Mouse (Mus musculus): ENCODE measurements around the gene Dnajc25. TPM values are rescaled to one million over a fixed set of nuclear protein-coding genes. Genes with fewer than 3 reads are reported as not detected.

Dnajc25 gene
- polyA plus RNA-seq, 1 experiment from 2014 or later: 16.9 TPM

- H3K36me3 ChIP-seq (ENCODE audit: control insufficient read depth, insufficient read depth, low read length): peaks cover under 1% of the 10 kb centered on the region; the same call in 1 of the 2 replicates
- no peak overlapping the region for H3K4me3 ChIP-seq (ENCODE audit: low read depth, low read length)
- no peak overlapping the region for H3K9ac ChIP-seq (replicated peaks; ENCODE audit: low read depth, low read length)
- 88% methylated on average over 8 of the region's 8 CpGs for WGBS
- H3K27me3 ChIP-seq (ENCODE audit: control insufficient read depth, insufficient read depth, low read length): no peaks in the 10 kb centered on the region
- peaks cover 3% of the 10 kb centered on the region; the same call in 1 of the 2 replicates for H3K4me1 ChIP-seq (ENCODE audit: control insufficient read depth, insufficient read depth, low read length)
- no peak for ATAC-seq (ENCODE audit: insufficient number of reproducible peaks, insufficient read depth, low FRiP score, low read depth)
- no peak overlapping the region for H3K27ac ChIP-seq (ENCODE audit: low read length)
- no peak overlapping the region for H3K4me2 ChIP-seq (replicated peaks; ENCODE audit: low read depth, low read length)
- H3K9me3 ChIP-seq (ENCODE audit: control insufficient read depth, low read depth, low read length): no peaks in the 10 kb centered on the region
Observed at GRCm38 (mm10) chr4:58982806-58983205, 12.1 kb upstream of the Dnajc25 start.

DNA sequence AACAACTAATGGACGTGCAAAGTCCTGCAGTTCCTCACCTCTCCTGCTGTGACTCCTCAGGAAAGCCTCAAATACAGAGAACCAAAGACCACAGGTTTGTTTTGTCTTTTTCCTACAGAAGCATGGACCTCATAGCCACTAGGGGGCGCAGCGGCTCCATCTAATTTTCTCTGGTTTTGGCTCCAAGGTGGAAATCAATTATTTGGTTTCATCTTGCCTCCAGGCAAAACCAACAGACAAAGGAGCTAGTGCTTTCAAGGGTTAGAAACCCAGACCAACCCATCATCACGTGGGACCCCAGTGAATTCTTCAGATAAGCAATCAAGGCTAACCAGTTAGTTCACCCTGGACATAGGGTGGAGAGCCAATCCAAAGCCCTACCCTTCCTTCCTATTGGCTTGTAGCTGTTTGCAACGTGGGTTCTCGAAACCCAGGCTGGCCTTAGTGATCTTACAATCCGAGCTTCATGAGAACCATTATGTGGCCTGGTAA, 9.7 kb upstream of the Dnajc25 start:
- WGBS: 20% methylated on average over 7 of the region's 7 CpGs
- no peak overlapping the region for H3K9ac ChIP-seq (replicated peaks; ENCODE audit: low read depth, low read length)
- peaks cover 3% of the 10 kb centered on the region; the same call in 1 of the 2 replicates for H3K4me1 ChIP-seq (ENCODE audit: control insufficient read depth, insufficient read depth, low read length)
- ATAC-seq (ENCODE audit: insufficient number of reproducible peaks, insufficient read depth, low FRiP score, low read depth): peak; percentile 66
- no peak overlapping the region for H3K27ac ChIP-seq (ENCODE audit: low read length)
- H3K9me3 ChIP-seq (ENCODE audit: control insufficient read depth, low read depth, low read length): no peaks in the 10 kb centered on the region
- H3K27me3 ChIP-seq (ENCODE audit: control insufficient read depth, insufficient read depth, low read length): no peaks in the 10 kb centered on the region
- H3K36me3 ChIP-seq (ENCODE audit: control insufficient read depth, insufficient read depth, low read length): no peaks in the 10 kb centered on the region
- H3K4me2 ChIP-seq (replicated peaks; ENCODE audit: low read depth, low read length): no peak overlapping the region
- H3K4me3 ChIP-seq (ENCODE audit: low read depth, low read length): no peak overlapping the region

DNA sequence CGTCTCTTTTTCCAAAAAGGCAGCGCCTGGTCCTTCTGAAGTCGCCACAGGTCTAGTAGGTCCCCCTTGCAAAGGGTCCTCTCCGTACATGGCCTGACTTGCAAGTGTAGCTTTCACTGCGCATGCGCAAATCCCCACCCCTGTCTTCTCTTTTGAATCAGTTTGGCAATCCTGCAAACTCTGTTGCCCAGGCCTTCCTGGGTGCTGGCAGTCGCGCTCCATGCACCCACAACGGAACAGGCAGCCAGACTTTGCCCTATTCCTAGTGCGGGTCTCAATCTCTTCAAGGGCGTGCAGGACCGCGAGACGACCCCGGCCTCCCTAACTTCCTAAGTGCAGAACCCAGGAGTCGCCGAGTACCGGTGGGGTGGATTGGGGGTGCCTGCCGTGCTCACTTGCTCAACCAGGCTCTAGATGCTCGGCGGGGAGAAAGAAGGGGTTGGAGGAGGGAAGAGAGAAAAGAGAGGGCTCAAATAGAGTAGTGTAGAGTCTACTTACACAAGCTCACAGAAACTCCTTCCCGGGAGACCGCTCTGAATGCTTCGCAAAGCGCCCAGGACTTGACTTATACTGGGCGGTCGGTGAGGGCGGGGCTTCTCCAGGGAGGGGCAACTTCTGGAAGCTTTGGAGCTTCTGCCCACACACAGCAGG, 8.2 kb upstream of the Dnajc25 start, which contains the start of gene Ptgr1:
Ptgr1 (minus strand) TSS at position 580 of the 651 bp plus-strand sequence.
- Histone ChIP-seq H3K4me3 (ENCODE audit: low read depth, low read length) (peak within 1 kb of the TSS; percentile 61), H3K27ac (ENCODE audit: low read length) (peak within 1 kb of the TSS; percentile 62; the same call in 1 of the 2 replicates), H3K4me2 (replicated peaks; ENCODE audit: low read depth, low read length) (peak within 1 kb of the TSS; percentile 67), H3K36me3 (ENCODE audit: control insufficient read depth, insufficient read depth, low read length) (no peaks in the 10 kb centered on the region), H3K27me3 (ENCODE audit: control insufficient read depth, insufficient read depth, low read length) (no peaks in the 10 kb centered on the region), H3K9ac (replicated peaks; ENCODE audit: low read depth, low read length) (peak within 1 kb of the TSS; percentile 54), H3K4me1 (ENCODE audit: control insufficient read depth, insufficient read depth, low read length) (peaks cover 3% of the 10 kb centered on the region; the same call in 1 of the 2 replicates), H3K9me3 (ENCODE audit: control insufficient read depth, low read depth, low read length) (no peaks in the 10 kb centered on the region)
- under 1% methylated on average over 28 of the region's 28 CpGs for WGBS
- peak; percentile 77 for ATAC-seq (ENCODE audit: insufficient number of reproducible peaks, insufficient read depth, low FRiP score, low read depth)

- H3K4me2 ChIP-seq (replicated peaks; ENCODE audit: low read depth, low read length): no peak overlapping the region
- H3K4me3 ChIP-seq (ENCODE audit: low read depth, low read length): no peak overlapping the region
- no peak overlapping the region for H3K27ac ChIP-seq (ENCODE audit: low read length)
- no peak for ATAC-seq (ENCODE audit: insufficient number of reproducible peaks, insufficient read depth, low FRiP score, low read depth)
- peaks cover 3% of the 10 kb centered on the region; the same call in 1 of the 2 replicates for H3K4me1 ChIP-seq (ENCODE audit: control insufficient read depth, insufficient read depth, low read length)
- 84% methylated on average over 7 of the region's 7 CpGs for WGBS
- H3K27me3 ChIP-seq (ENCODE audit: control insufficient read depth, insufficient read depth, low read length): no peaks in the 10 kb centered on the region
- H3K9ac ChIP-seq (replicated peaks; ENCODE audit: low read depth, low read length): no peak overlapping the region
- H3K36me3 ChIP-seq (ENCODE audit: control insufficient read depth, insufficient read depth, low read length): no peaks in the 10 kb centered on the region
- H3K9me3 ChIP-seq (ENCODE audit: control insufficient read depth, low read depth, low read length): no peaks in the 10 kb centered on the region
Observed at GRCm38 (mm10) chr4:58989303-58989898, 5.5 kb upstream of the Dnajc25 start.

- Histone ChIP-seq H3K4me1 (ENCODE audit: control insufficient read depth, insufficient read depth, low read length) (peaks cover 3% of the 10 kb centered on the region; the same call in 1 of the 2 replicates), H3K9ac (replicated peaks; ENCODE audit: low read depth, low read length) (no peak overlapping the region), H3K4me2 (replicated peaks; ENCODE audit: low read depth, low read length) (no peak overlapping the region), H3K27me3 (ENCODE audit: control insufficient read depth, insufficient read depth, low read length) (no peaks in the 10 kb centered on the region), H3K27ac (ENCODE audit: low read length) (no peak overlapping the region), H3K36me3 (ENCODE audit: control insufficient read depth, insufficient read depth, low read length) (no peaks in the 10 kb centered on the region), H3K4me3 (ENCODE audit: low read depth, low read length) (no peak overlapping the region), H3K9me3 (ENCODE audit: control insufficient read depth, low read depth, low read length) (no peaks in the 10 kb centered on the region)
- 88% methylated on average over 17 of the region's 17 CpGs for WGBS
- no peak for ATAC-seq (ENCODE audit: insufficient number of reproducible peaks, insufficient read depth, low FRiP score, low read depth)
Observed at GRCm38 (mm10) chr4:58990609-58991434, 4.0 kb upstream of the Dnajc25 start.

DNA sequence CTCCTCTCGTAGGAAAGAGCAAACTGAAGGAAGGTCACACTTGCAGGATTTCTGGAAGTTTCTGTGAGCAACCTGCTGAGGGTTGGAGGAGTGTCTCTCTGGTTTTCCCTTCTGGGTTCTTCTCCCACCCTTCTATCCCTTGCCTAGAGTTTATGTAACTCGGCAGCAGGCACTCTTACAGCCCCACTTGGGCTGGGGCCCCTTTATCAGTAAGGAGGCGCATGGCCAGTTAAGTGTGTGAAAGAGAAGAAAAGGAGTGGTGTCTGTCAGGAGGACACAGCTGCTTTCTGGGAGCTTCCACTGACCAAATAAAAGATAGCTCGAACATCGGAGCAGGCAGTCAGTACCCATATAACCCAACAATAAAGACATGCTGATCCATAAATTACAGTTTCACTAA, 2.7 kb upstream of the Dnajc25 start:
- H3K4me3 ChIP-seq (ENCODE audit: low read depth, low read length): no peak overlapping the region
- no peaks in the 10 kb centered on the region for H3K9me3 ChIP-seq (ENCODE audit: control insufficient read depth, low read depth, low read length)
- no peak overlapping the region for H3K27ac ChIP-seq (ENCODE audit: low read length)
- H3K9ac ChIP-seq (replicated peaks; ENCODE audit: low read depth, low read length): no peak overlapping the region
- no peak overlapping the region for H3K4me2 ChIP-seq (replicated peaks; ENCODE audit: low read depth, low read length)
- H3K36me3 ChIP-seq (ENCODE audit: control insufficient read depth, insufficient read depth, low read length): no peaks in the 10 kb centered on the region
- WGBS: 71% methylated on average over 5 of the region's 5 CpGs
- no peak for ATAC-seq (ENCODE audit: insufficient number of reproducible peaks, insufficient read depth, low FRiP score, low read depth)
- no peaks in the 10 kb centered on the region for H3K27me3 ChIP-seq (ENCODE audit: control insufficient read depth, insufficient read depth, low read length)
- no peaks in the 10 kb centered on the region for H3K4me1 ChIP-seq (ENCODE audit: control insufficient read depth, insufficient read depth, low read length)

DNA sequence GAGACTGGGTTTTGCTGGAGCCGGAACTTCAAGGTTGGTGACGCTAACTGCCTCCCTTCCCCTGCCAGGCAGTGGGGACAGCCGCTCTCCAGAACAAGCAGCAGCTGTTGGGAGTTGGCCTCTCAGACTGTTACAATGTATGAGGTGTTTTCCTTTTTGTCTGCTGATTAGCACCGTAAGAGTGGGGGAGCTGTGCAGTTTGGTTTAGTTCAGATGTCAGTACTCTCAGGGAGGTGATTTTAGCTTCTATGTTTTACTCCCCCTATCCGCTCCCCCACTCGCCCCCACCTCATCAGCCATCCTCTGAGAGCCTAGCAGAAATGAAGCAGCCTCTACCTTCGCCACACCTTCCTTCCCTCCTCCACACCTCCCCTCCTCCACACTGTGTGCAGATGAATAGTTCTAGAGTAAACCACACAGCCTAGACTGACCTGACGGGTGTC, 410 bp downstream of the Dnajc25 start:
- no peaks in the 10 kb centered on the region for H3K36me3 ChIP-seq (ENCODE audit: control insufficient read depth, insufficient read depth, low read length)
- H3K4me2 ChIP-seq (replicated peaks; ENCODE audit: low read depth, low read length): 0 out of 2 replicates have a peak overlapping the region, but pooled peaks have one; percentile 2
- H3K9ac ChIP-seq (replicated peaks; ENCODE audit: low read depth, low read length): no peak overlapping the region
- no peaks in the 10 kb centered on the region for H3K4me1 ChIP-seq (ENCODE audit: control insufficient read depth, insufficient read depth, low read length)
- H3K9me3 ChIP-seq (ENCODE audit: control insufficient read depth, low read depth, low read length): no peaks in the 10 kb centered on the region
- H3K27me3 ChIP-seq (ENCODE audit: control insufficient read depth, insufficient read depth, low read length): no peaks in the 10 kb centered on the region
- WGBS: 34% methylated on average over 8 of the region's 8 CpGs
- no peak overlapping the region for H3K27ac ChIP-seq (ENCODE audit: low read length)
- peak; percentile 73 for ATAC-seq (ENCODE audit: insufficient number of reproducible peaks, insufficient read depth, low FRiP score, low read depth)
- no peak overlapping the region for H3K4me3 ChIP-seq (ENCODE audit: low read depth, low read length)

- Histone ChIP-seq H3K9me3 (ENCODE audit: control insufficient read depth, low read depth, low read length) (no peaks in the 10 kb centered on the region), H3K27ac (ENCODE audit: low read length) (no peak overlapping the region), H3K27me3 (ENCODE audit: control insufficient read depth, insufficient read depth, low read length) (no peaks in the 10 kb centered on the region), H3K4me2 (replicated peaks; ENCODE audit: low read depth, low read length) (no peak overlapping the region), H3K9ac (replicated peaks; ENCODE audit: low read depth, low read length) (no peak overlapping the region), H3K4me1 (ENCODE audit: control insufficient read depth, insufficient read depth, low read length) (no peaks in the 10 kb centered on the region), H3K4me3 (ENCODE audit: low read depth, low read length) (no peak overlapping the region), H3K36me3 (ENCODE audit: control insufficient read depth, insufficient read depth, low read length) (no peaks in the 10 kb centered on the region)
- no peak for ATAC-seq (ENCODE audit: insufficient number of reproducible peaks, insufficient read depth, low FRiP score, low read depth)
- 40% methylated on average over 5 of the region's 5 CpGs for WGBS
Observed at GRCm38 (mm10) chr4:58997081-58997480, 2.2 kb downstream of the Dnajc25 start.
